In the genomic region with DNA sequence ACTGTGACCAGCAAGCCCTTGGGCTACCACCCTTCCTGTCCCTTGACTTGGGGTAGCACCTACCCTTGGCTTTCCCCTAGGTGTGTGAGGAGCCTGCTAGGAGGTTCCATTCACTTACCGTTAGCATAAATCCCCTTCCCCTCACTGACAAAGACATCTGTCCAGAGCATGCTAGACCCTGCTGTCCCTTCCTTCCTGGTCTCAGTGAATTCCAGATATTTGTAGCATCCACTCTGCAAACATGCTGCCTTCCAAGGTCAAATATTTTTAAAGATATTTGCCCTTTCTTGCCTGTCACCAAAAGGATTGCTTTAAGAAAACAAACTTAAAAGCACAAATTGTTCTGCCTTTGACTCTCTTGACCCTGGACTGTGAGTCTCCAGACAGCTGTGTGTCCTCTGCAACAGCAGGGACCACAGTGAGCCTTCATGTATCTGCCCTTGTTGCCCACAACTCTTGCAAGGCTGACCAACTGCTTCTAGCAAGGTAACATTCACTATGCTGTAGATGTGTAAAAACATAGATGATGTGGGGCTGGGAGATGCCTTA, we compare ENCODE assay signal across 28 mouse cellular contexts.
DNase-seq lines count a peak whose midpoint lies in the region; ATAC-seq and TF ChIP-seq lines count a peak whose summit lies in the region.
"Had no signal": no experiment of that assay in that cellular context is flagged by ENCODE, and none has a peak within 500 bp of the region (broad histone marks: within the 10 kb centered on the region; RNA-seq: fewer than 3 reads in every experiment).

No protein-coding gene starts in this region.

- peak; percentile 49 for DNase-seq in kidney, adult 9 months
- peak; percentile 24 to 56 for DNase-seq in lung, adult 18-20 months
- peak; percentile 41 for DNase-seq in lung, postnatal 14 days
- DNase-seq in heart, postnatal 10 days = no peak
- no peak for DNase-seq in hindbrain, postnatal 0 days (ENCODE audit: low spot score)
- DNase-seq: adrenal gland, adult 2 months; B cell, adult 2 months; cerebellum, adult 11 months; cerebellum, adult 9-11 months; gastrocnemius, adult 2 months; liver, embryonic 13.5 days; right cerebral cortex, postnatal 25 days; thymus, adult 18-20 months; thymus, postnatal 36 days had no signal

- TF ChIP-seq CTCF in cortical plate, adult 2 months (IDR thresholded peaks at IDR 0.05; ENCODE audit: extremely low read depth, insufficient read depth, low read length) = no peak
- TF ChIP-seq CTCF in hindbrain, postnatal 0 days (IDR thresholded peaks at IDR 0.05; ENCODE audit: low read depth) = no peak

- intact Hi-C loops in heart, postnatal 10 days (cut with DNase I) = no loop called here

- ATAC-seq in kidney, embryonic 14.5 days (ENCODE audit: low FRiP score, low TSS enrichment) = no peak
- no peak for ATAC-seq in hindbrain, postnatal 0 days
- ATAC-seq: hindbrain, embryonic 16.5 days; intestine, embryonic 16.5 days; midbrain, embryonic 15.5 days; Patski had no signal

- no peak overlapping the region for H3K9ac ChIP-seq in kidney, embryonic 14.5 days (ENCODE audit: low read depth, low read length)
- H3K9ac ChIP-seq in hindbrain, postnatal 0 days (replicated peaks; ENCODE audit: low read length) = no peak overlapping the region
- H3K9ac ChIP-seq: limb, embryonic 12.5 days; liver, embryonic 13.5 days; midbrain, embryonic 15.5 days; neural tube, embryonic 12.5 days had no signal

- H3K27me3 ChIP-seq in kidney, embryonic 14.5 days (ENCODE audit: control insufficient read depth, insufficient read depth, low read length) = no peaks in the 10 kb centered on the region
- H3K27me3 ChIP-seq in hindbrain, postnatal 0 days (ENCODE audit: insufficient read depth, low read length) = no peaks in the 10 kb centered on the region
- H3K27me3 ChIP-seq: CH12.LX; limb, embryonic 12.5 days; liver, embryonic 13.5 days; midbrain, embryonic 15.5 days; neural tube, embryonic 12.5 days; Patski had no signal

- H3K36me3 ChIP-seq in kidney, embryonic 14.5 days (ENCODE audit: control insufficient read depth, insufficient read depth, low read length) = no peaks in the 10 kb centered on the region
- no peaks in the 10 kb centered on the region for H3K36me3 ChIP-seq in hindbrain, postnatal 0 days (ENCODE audit: insufficient read depth, low read length)
- H3K36me3 ChIP-seq: forebrain, embryonic 10.5 days; G1E; hindbrain, embryonic 10.5 days; limb, embryonic 12.5 days; liver, embryonic 13.5 days; midbrain, embryonic 15.5 days; neural tube, embryonic 12.5 days had no signal

- H3K4me3 ChIP-seq in kidney, embryonic 14.5 days (ENCODE audit: low read length) = no peak overlapping the region
- no peak overlapping the region for H3K4me3 ChIP-seq in cortical plate, adult 2 months (ENCODE audit: insufficient read depth, low read length)
- H3K4me3 ChIP-seq in hindbrain, postnatal 0 days (ENCODE audit: low read length) = no peak overlapping the region
- H3K4me3 ChIP-seq: forebrain, embryonic 10.5 days; gastrocnemius, adult 2 months; hindbrain, embryonic 10.5 days; limb, embryonic 12.5 days; liver, embryonic 13.5 days; midbrain, embryonic 15.5 days; neural tube, embryonic 12.5 days had no signal

- no peak overlapping the region for H3K4me2 ChIP-seq in kidney, embryonic 14.5 days (replicated peaks; ENCODE audit: low read depth, low read length)
- no peak overlapping the region for H3K4me2 ChIP-seq in hindbrain, postnatal 0 days (ENCODE audit: low read depth, low read length)
- H3K4me2 ChIP-seq: heart, embryonic 11.5 days; limb, embryonic 12.5 days; liver, embryonic 13.5 days; midbrain, embryonic 15.5 days; neural tube, embryonic 12.5 days had no signal

- H3K4me1 ChIP-seq in kidney, embryonic 14.5 days (ENCODE audit: control insufficient read depth, insufficient read depth, low read length) = no peaks in the 10 kb centered on the region
- no peaks in the 10 kb centered on the region for H3K4me1 ChIP-seq in cortical plate, adult 2 months (ENCODE audit: control insufficient read depth, insufficient read depth, low read length)
- no peaks in the 10 kb centered on the region for H3K4me1 ChIP-seq in hindbrain, postnatal 0 days (ENCODE audit: insufficient read depth, low read length)
- H3K4me1 ChIP-seq: limb, embryonic 12.5 days; liver, embryonic 13.5 days; midbrain, embryonic 15.5 days; neural tube, embryonic 12.5 days had no signal

- WGBS in kidney, embryonic 14.5 days = 77% methylated on average over 1 of the region's 1 CpGs
- WGBS in hindbrain, postnatal 0 days = 86% methylated on average over 1 of the region's 1 CpGs

- H3K9me3 ChIP-seq in kidney, embryonic 14.5 days (ENCODE audit: control insufficient read depth, low read length) = no peaks in the 10 kb centered on the region
- no peaks in the 10 kb centered on the region for H3K9me3 ChIP-seq in hindbrain, postnatal 0 days (ENCODE audit: low read length)
- H3K9me3 ChIP-seq: forebrain, embryonic 10.5 days; hindbrain, embryonic 10.5 days; limb, embryonic 12.5 days; liver, embryonic 13.5 days; midbrain, embryonic 15.5 days; neural tube, embryonic 12.5 days had no signal

- H3K27ac ChIP-seq in kidney, embryonic 14.5 days (ENCODE audit: low read depth, low read length) = no peak overlapping the region
- H3K27ac ChIP-seq in cortical plate, adult 2 months (ENCODE audit: insufficient read depth, low read length) = peak overlapping the region; percentile 40; the same call in 1 of the 2 replicates
- H3K27ac ChIP-seq in hindbrain, postnatal 0 days = no peak overlapping the region
- H3K27ac ChIP-seq: forebrain, embryonic 10.5 days; gastrocnemius, adult 2 months; hindbrain, embryonic 10.5 days; limb, embryonic 12.5 days; liver, embryonic 13.5 days; macrophage; midbrain, embryonic 15.5 days; neural tube, embryonic 12.5 days had no signal

- TF ChIP-seq POLR2A in cortical plate, adult 2 months (IDR thresholded peaks at IDR 0.05; ENCODE audit: extremely low read depth, insufficient read depth, low read length) = no peak

Comparison
In these comparisons a context has a peak if more than half of its experiments do, and no peak if none do; other contexts are left out.
1. DNase-seq: peak in kidney, adult 9 months (single experiment), lung, adult 18-20 months (2 of 2) and lung, postnatal 14 days (single experiment); none in heart, postnatal 10 days (0 of 2) and hindbrain, postnatal 0 days (single experiment).